Comparison of ENCODE assay signal across 7 mouse cellular contexts in the genomic region with DNA sequence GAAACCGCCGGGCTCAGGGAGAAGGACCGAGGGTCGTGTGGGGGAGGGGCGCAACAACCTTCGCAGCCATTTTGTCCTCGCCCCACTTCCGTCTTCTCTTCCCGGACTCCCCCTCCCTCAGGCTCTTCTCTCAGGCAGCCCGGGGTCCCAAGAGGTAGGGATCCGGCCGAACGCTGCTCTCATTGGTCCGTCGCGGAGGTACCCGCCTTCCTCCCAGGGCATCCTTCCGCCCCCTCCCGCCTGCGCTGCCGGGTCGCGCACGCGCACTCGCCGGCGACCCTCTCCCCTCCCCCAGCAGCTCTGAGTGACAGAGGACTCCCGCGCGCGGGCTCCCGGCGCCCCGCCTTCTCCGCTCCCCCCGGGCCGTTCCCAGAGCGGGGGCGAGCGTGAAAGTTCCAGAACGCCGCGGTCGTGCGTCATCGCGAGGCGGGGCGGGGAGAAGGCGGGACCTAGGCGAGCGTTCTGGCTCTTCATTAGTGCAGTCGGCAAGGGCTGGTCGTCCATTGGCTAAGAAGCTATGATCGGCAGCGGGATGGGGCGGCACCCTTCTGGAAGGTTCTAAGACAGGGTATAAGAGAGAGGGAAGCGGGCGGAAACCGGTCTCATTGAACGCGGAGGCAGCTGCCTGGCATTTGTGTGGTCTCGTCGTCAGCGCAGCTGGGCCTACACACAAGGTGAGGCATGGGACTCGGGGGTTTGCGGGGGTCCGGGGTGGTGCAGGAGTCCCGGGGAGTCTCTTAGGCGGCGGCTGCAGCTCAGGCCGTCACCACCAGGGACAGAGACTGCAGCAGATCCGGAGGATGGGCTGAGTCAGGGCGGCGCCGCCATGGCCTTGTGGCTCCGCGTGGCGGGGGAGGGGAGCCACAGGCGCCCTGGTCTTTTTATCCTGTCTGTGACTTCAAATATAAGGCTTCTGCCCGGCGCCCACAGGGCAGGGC. TPM values are rescaled to one million over a fixed set of nuclear protein-coding genes. Genes with fewer than 3 reads are reported as not detected.
DNase-seq lines count a peak whose midpoint lies in the region; ATAC-seq and TF ChIP-seq lines count a peak whose summit lies in the region.

A gene (plus strand): TSS at position 310 of the 938 bp plus-strand sequence.

- intact Hi-C loops in left cerebral cortex, postnatal 4 days (cut with DNase I): loop anchor here (5.0 kb wide), 1 partner anchor 44 kb away; no protein-coding TSS in a partner anchor

- no peaks in the 10 kb centered on the region for H3K27me3 ChIP-seq in embryonic facial prominence, embryonic 10.5 days (replicated peaks; ENCODE audit: low read depth, poor library complexity, severe bottlenecking)
- H3K27me3 ChIP-seq in intestine, postnatal 0 days (replicated peaks; ENCODE audit: control insufficient read depth, insufficient read depth, low read length): no peaks in the 10 kb centered on the region
- no peaks in the 10 kb centered on the region for H3K27me3 ChIP-seq in midbrain, embryonic 12.5 days
- no peaks in the 10 kb centered on the region for H3K27me3 ChIP-seq in small intestine, adult 2 months (ENCODE audit: control insufficient read depth, insufficient read depth, low read length)

- H3K36me3 ChIP-seq in embryonic facial prominence, embryonic 10.5 days (replicated peaks): peaks cover 43% of the 10 kb centered on the region
- peaks cover 26% of the 10 kb centered on the region for H3K36me3 ChIP-seq in intestine, postnatal 0 days (ENCODE audit: control insufficient read depth, insufficient read depth)
- H3K36me3 ChIP-seq in midbrain, embryonic 12.5 days: peaks cover 29% of the 10 kb centered on the region
- H3K36me3 ChIP-seq in small intestine, adult 2 months (ENCODE audit: control insufficient read depth, insufficient read depth, low read length): peaks cover 27% of the 10 kb centered on the region

- peak; percentile 100 for DNase-seq in adrenal gland, postnatal 10 days
- DNase-seq in embryonic facial prominence, embryonic 10.5 days (ENCODE audit: low spot score): peak; percentile 100
- DNase-seq in gonadal fat pad, adult 2 months (ENCODE audit: low read depth): peak; percentile 81
- peak; percentile 100 for DNase-seq in left cerebral cortex, postnatal 4 days

- peak; percentile 100 for TF ChIP-seq POLR2A in small intestine, adult 2 months (IDR thresholded peaks at IDR 0.05; ENCODE audit: low read depth, low read length)

- peak within 1 kb of the TSS; percentile 80 for H3K4me2 ChIP-seq in intestine, postnatal 0 days (replicated peaks; ENCODE audit: low read depth)
- peak within 1 kb of the TSS; percentile 81 for H3K4me2 ChIP-seq in midbrain, embryonic 12.5 days (replicated peaks)

- no peaks in the 10 kb centered on the region for H3K9me3 ChIP-seq in embryonic facial prominence, embryonic 10.5 days
- H3K9me3 ChIP-seq in intestine, postnatal 0 days (ENCODE audit: control insufficient read depth): no peaks in the 10 kb centered on the region
- H3K9me3 ChIP-seq in midbrain, embryonic 12.5 days: no peaks in the 10 kb centered on the region

- TF ChIP-seq CTCF in intestine, postnatal 0 days (IDR thresholded peaks at IDR 0.05; ENCODE audit: low read depth): peak; percentile 58
- TF ChIP-seq CTCF in small intestine, adult 2 months (IDR thresholded peaks at IDR 0.05; ENCODE audit: extremely low read depth, insufficient read length, insufficient replicate concordance, low read depth, low read length): no peak

- peak within 1 kb of the TSS; percentile 100 for H3K27ac ChIP-seq in embryonic facial prominence, embryonic 10.5 days (replicated peaks)
- peak within 1 kb of the TSS; percentile 99 for H3K27ac ChIP-seq in intestine, postnatal 0 days (ENCODE audit: low read depth, low read length)
- peak within 1 kb of the TSS; percentile 99 for H3K27ac ChIP-seq in midbrain, embryonic 12.5 days (replicated peaks)
- H3K27ac ChIP-seq in small intestine, adult 2 months (ENCODE audit: insufficient read depth, low read depth, low read length): peak within 1 kb of the TSS; percentile 100

- peaks cover 47% of the 10 kb centered on the region for H3K4me1 ChIP-seq in embryonic facial prominence, embryonic 10.5 days
- H3K4me1 ChIP-seq in intestine, postnatal 0 days (replicated peaks; ENCODE audit: control insufficient read depth, insufficient read depth, low read length): peaks cover 8% of the 10 kb centered on the region; the same call in 1 of the 2 replicates
- H3K4me1 ChIP-seq in midbrain, embryonic 12.5 days: peaks cover 34% of the 10 kb centered on the region
- H3K4me1 ChIP-seq in small intestine, adult 2 months (ENCODE audit: control insufficient read depth, insufficient read depth, insufficient read length, low read length): peaks cover 6% of the 10 kb centered on the region; the same call in 1 of the 2 replicates

- under 1% methylated on average over 83 of the region's 83 CpGs for WGBS in embryonic facial prominence, embryonic 10.5 days
- WGBS in intestine, postnatal 0 days: 1% methylated on average over 79 of the region's 83 CpGs
- WGBS in midbrain, embryonic 12.5 days: under 1% methylated on average over 76 of the region's 83 CpGs
- under 1% methylated on average over 77 of the region's 83 CpGs for WGBS in small intestine, adult 2 months

- peak within 1 kb of the TSS; percentile 99 for H3K4me3 ChIP-seq in embryonic facial prominence, embryonic 10.5 days
- peak within 1 kb of the TSS; percentile 72 for H3K4me3 ChIP-seq in intestine, postnatal 0 days (ENCODE audit: low read depth, low read length)
- H3K4me3 ChIP-seq in midbrain, embryonic 12.5 days: peak within 1 kb of the TSS; percentile 99
- peak within 1 kb of the TSS; percentile 76 for H3K4me3 ChIP-seq in small intestine, adult 2 months (ENCODE audit: low read depth, low read length)

- H3K9ac ChIP-seq in intestine, postnatal 0 days (ENCODE audit: low read depth, low read length): peak within 1 kb of the TSS; percentile 95
- peak within 1 kb of the TSS; percentile 100 for H3K9ac ChIP-seq in midbrain, embryonic 12.5 days (replicated peaks)

- ATAC-seq in intestine, postnatal 0 days: peak; percentile 95
- ATAC-seq in midbrain, embryonic 12.5 days (ENCODE audit: low FRiP score, low read depth): peak; percentile 97

RNA-seq across cellular contexts. Expression of the gene that starts here (rescaled TPM):
- total RNA-seq in adrenal gland, postnatal 10 days (2021): 1,000 to 10,000 TPM; 1,152 to 1,293 TPM
- polyA plus RNA-seq in embryonic facial prominence, embryonic 10.5 days (2016; fragmentation: Nextera tagmentation; extraction: Ambion mirVana): 3,691 and 4,038 TPM in 2 replicates
- polyA plus RNA-seq in gonadal fat pad, adult 2 months (2012; rRNA removed): 1,778 and 2,229 TPM in 2 replicates
- 1,042 and 1,135 TPM in 2 replicates for polyA plus RNA-seq in intestine, postnatal 0 days (2015; fragmentation: Nextera tagmentation; extraction: Ambion mirVana)
- total RNA-seq in left cerebral cortex, postnatal 4 days (2021): 1,000 to 10,000 TPM; 2,038 to 2,082 TPM
- 2,718 and 2,773 TPM in 2 replicates for polyA plus RNA-seq in midbrain, embryonic 12.5 days (2016; fragmentation: Nextera tagmentation; extraction: Ambion mirVana)
- polyA plus RNA-seq in small intestine, adult 2 months (2012; rRNA removed): 685 and 816 TPM in 2 replicates

Comparison
In these comparisons a context has a peak if more than half of its experiments do, and no peak if none do; other contexts are left out.
1. Peak in every context shown above with its lines: DNase-seq, ATAC-seq, H3K4me3 ChIP-seq and H3K27ac ChIP-seq.